In genomic region chr11:69953267-69953915, GRCm38 (mm10) we compare ENCODE assay signal across 23 mouse cellular contexts. TPM values are rescaled to one million over a fixed set of nuclear protein-coding genes. Genes with fewer than 3 reads are reported as not detected.
A peak's percentile ranks its signal among the peaks of the same experiment; 100 is the strongest.
DNase-seq lines count a peak whose midpoint lies in the region; ATAC-seq lines count a peak whose summit lies in the region.
"Had no signal": no experiment of that assay in that cellular context is flagged by ENCODE, and none has a peak within 500 bp of the region (broad histone marks: within the 10 kb centered on the region; RNA-seq: fewer than 3 reads in every experiment).

No protein-coding gene starts in this region.

- H3K9me3 ChIP-seq in heart, embryonic 14.5 days (ENCODE audit: control insufficient read depth, low read length) = no peaks in the 10 kb centered on the region
- no peaks in the 10 kb centered on the region for H3K9me3 ChIP-seq in lung, embryonic 16.5 days (ENCODE audit: control insufficient read depth, low read length)
- no peaks in the 10 kb centered on the region for H3K9me3 ChIP-seq in intestine, embryonic 15.5 days
- H3K9me3 ChIP-seq: embryonic facial prominence, embryonic 15.5 days; forebrain, embryonic 10.5 days; heart, embryonic 12.5 days; hindbrain, embryonic 13.5 days had no signal

- H3K4me2 ChIP-seq in heart, embryonic 14.5 days (ENCODE audit: low read length) = 0 out of 2 replicates have a peak overlapping the region, but pooled peaks have one; percentile 6
- H3K4me2 ChIP-seq in lung, embryonic 16.5 days (ENCODE audit: low read depth, low read length) = no peak overlapping the region
- H3K4me2 ChIP-seq in intestine, embryonic 15.5 days (replicated peaks) = peak overlapping the region; percentile 28; the same call in 1 of the 2 replicates
- H3K4me2 ChIP-seq: embryonic facial prominence, embryonic 15.5 days; heart, embryonic 12.5 days; hindbrain, embryonic 13.5 days had no signal

- H3K4me1 ChIP-seq in heart, embryonic 14.5 days (ENCODE audit: control insufficient read depth in 2 of 2, insufficient read depth in 2 of 2, low read length in 2 of 2) = peaks cover 4 to 11% of the 10 kb centered on the region in 2 experiments
- peaks cover 6% of the 10 kb centered on the region for H3K4me1 ChIP-seq in lung, embryonic 16.5 days (replicated peaks; ENCODE audit: control insufficient read depth, insufficient read depth, low read length)
- peaks cover 5% of the 10 kb centered on the region; the same call in 1 of the 2 replicates for H3K4me1 ChIP-seq in intestine, embryonic 15.5 days (replicated peaks)

- intact Hi-C loops in left cerebral cortex, postnatal 25 days (cut with DNase I) = no loop called here

- no peak overlapping the region for H3K27ac ChIP-seq in heart, embryonic 14.5 days (replicated peaks in 1 of 2; ENCODE audit: control insufficient read depth in 1 of 2, insufficient read depth in 1 of 2, low read depth in 2 of 2, low read length in 2 of 2)
- no peak overlapping the region for H3K27ac ChIP-seq in lung, embryonic 16.5 days (ENCODE audit: low read length)
- H3K27ac ChIP-seq in intestine, embryonic 15.5 days = peak overlapping the region; percentile 40; the same call in 1 of the 2 replicates
- H3K27ac ChIP-seq: embryonic facial prominence, embryonic 15.5 days; forebrain, embryonic 10.5 days; hindbrain, embryonic 13.5 days had no signal

- no peak for ATAC-seq in heart, embryonic 14.5 days (ENCODE audit: insufficient number of reproducible peaks, insufficient read depth, low FRiP score, low read depth)
- no peak for ATAC-seq in lung, embryonic 16.5 days (ENCODE audit: low read depth)
- peak; percentile 58 for ATAC-seq in intestine, embryonic 15.5 days
- ATAC-seq: forebrain, embryonic 14.5 days had no signal

- no peaks in the 10 kb centered on the region; the same call in 1 of the 2 replicates for H3K27me3 ChIP-seq in heart, embryonic 14.5 days (ENCODE audit: control insufficient read depth, insufficient read depth, low read length)
- no peaks in the 10 kb centered on the region for H3K27me3 ChIP-seq in lung, embryonic 16.5 days (ENCODE audit: control insufficient read depth, insufficient read depth, low read depth, low read length)
- H3K27me3 ChIP-seq in intestine, embryonic 15.5 days (replicated peaks) = no peaks in the 10 kb centered on the region
- H3K27me3 ChIP-seq: embryonic facial prominence, embryonic 15.5 days had no signal

- H3K9ac ChIP-seq in heart, embryonic 14.5 days (ENCODE audit: low read length) = no peak overlapping the region
- 0 out of 2 replicates have a peak overlapping the region, but pooled peaks have one; percentile 8 for H3K9ac ChIP-seq in lung, embryonic 16.5 days (ENCODE audit: low read length)
- no peak overlapping the region for H3K9ac ChIP-seq in intestine, embryonic 15.5 days
- H3K9ac ChIP-seq: embryonic facial prominence, embryonic 15.5 days; heart, embryonic 12.5 days; hindbrain, embryonic 13.5 days had no signal

- no peak overlapping the region for H3K4me3 ChIP-seq in heart, embryonic 14.5 days (ENCODE audit: control insufficient read depth in 1 of 2, insufficient read depth in 1 of 2, low read depth in 1 of 2, low read length in 2 of 2)
- H3K4me3 ChIP-seq in lung, embryonic 16.5 days (ENCODE audit: low read length) = no peak overlapping the region
- no peak overlapping the region for H3K4me3 ChIP-seq in intestine, embryonic 15.5 days (replicated peaks)
- H3K4me3 ChIP-seq: embryonic facial prominence, embryonic 15.5 days; erythroblast, embryonic 14.5 days; forebrain, embryonic 10.5 days; heart, embryonic 12.5 days; hindbrain, embryonic 13.5 days had no signal

- no peaks in the 10 kb centered on the region for H3K36me3 ChIP-seq in heart, embryonic 14.5 days (ENCODE audit: control insufficient read depth, insufficient read depth, low read length)
- no peaks in the 10 kb centered on the region for H3K36me3 ChIP-seq in lung, embryonic 16.5 days (ENCODE audit: control insufficient read depth, insufficient read depth, low read length)
- H3K36me3 ChIP-seq in intestine, embryonic 15.5 days = no peaks in the 10 kb centered on the region
- H3K36me3 ChIP-seq: embryonic facial prominence, embryonic 15.5 days; forebrain, embryonic 10.5 days; heart, embryonic 12.5 days; hindbrain, embryonic 13.5 days had no signal

- 23% methylated on average over 11 of the region's 11 CpGs for WGBS in heart, embryonic 14.5 days
- WGBS in lung, embryonic 16.5 days = 31% methylated on average over 11 of the region's 11 CpGs
- 35% methylated on average over 11 of the region's 11 CpGs for WGBS in intestine, embryonic 15.5 days

- DNase-seq in heart, adult 18-20 months = no peak
- DNase-seq in lung, postnatal 36 days = no peak
- peak; percentile 64 for DNase-seq in yolk sac, embryonic 10.5 days (ENCODE audit: low spot score)
- no peak for DNase-seq in gastrocnemius, adult 18-20 months (ENCODE audit: low spot score)
- no peak for DNase-seq in left cerebral cortex, postnatal 25 days (ENCODE audit: low spot score in 2 of 2)
- DNase-seq: adrenal gland, adult 8-10 months; adrenal gland, postnatal 36 days; cerebellum, adult 2 months; cerebellum, postnatal 10 days; gastrocnemius, postnatal 36 days; heart, adult 11 months; heart, postnatal 14 days had no signal

RNA-seq across cellular contexts. Expression of gene Slc2a4, which starts 5.4 kb away (rescaled TPM):
- polyA plus RNA-seq in heart, embryonic 14.5 days (2014; fragmentation: Nextera tagmentation; extraction: Ambion mirVana) = 27.6 and 28.5 TPM in 2 replicates
- total RNA-seq in heart, adult 18-20 months (2021) = 100 to 1,000 TPM; 402 to 439 TPM
- polyA plus RNA-seq in lung, embryonic 16.5 days (2015; fragmentation: Nextera tagmentation; extraction: Ambion mirVana) = 17.1 and 17.2 TPM in 2 replicates
- 20.4 and 21.8 TPM in 2 replicates for polyA plus RNA-seq in intestine, embryonic 15.5 days (2015; fragmentation: Nextera tagmentation; extraction: Ambion mirVana)
- 100 to 1,000 TPM; 424 to 439 TPM for total RNA-seq in gastrocnemius, adult 18-20 months (2021)
- total RNA-seq in left cerebral cortex, postnatal 25 days (2021) = 1 to 10 TPM; 2.3 to 3.5 TPM
- total RNA-seq: hematopoietic stem cell, adult 5-6 weeks had no signal

RNA-seq across cellular contexts. Expression of gene Cldn7, which starts 11.2 kb away (rescaled TPM):
- polyA plus RNA-seq in heart, embryonic 14.5 days (2014; fragmentation: Nextera tagmentation; extraction: Ambion mirVana) = 1.2 and 2.4 TPM in 2 replicates
- 1 to 10 TPM in 1 of 2 experiments, not detected in 1; 1.3 TPM for total RNA-seq in heart, adult 18-20 months (2021)
- 172 and 202 TPM in 2 replicates for polyA plus RNA-seq in lung, embryonic 16.5 days (2015; fragmentation: Nextera tagmentation; extraction: Ambion mirVana)
- polyA plus RNA-seq in intestine, embryonic 15.5 days (2015; fragmentation: Nextera tagmentation; extraction: Ambion mirVana) = 977 and 1,030 TPM in 2 replicates
- total RNA-seq in gastrocnemius, adult 18-20 months (2021) = not detected
- not detected for total RNA-seq in left cerebral cortex, postnatal 25 days (2021)
- total RNA-seq: gastrocnemius, adult 8-10 months; gastrocnemius, postnatal 36 days had no signal
- polyA plus RNA-seq: erythroblast, embryonic 14.5 days; forebrain, embryonic 14.5 days had no signal

RNA-seq across cellular contexts. Expression of gene Ybx2, which starts 17.8 kb away (rescaled TPM):
- 6.6 and 7.3 TPM in 2 replicates for polyA plus RNA-seq in heart, embryonic 14.5 days (2014; fragmentation: Nextera tagmentation; extraction: Ambion mirVana)
- 10 to 100 TPM; 14.6 to 23.1 TPM for total RNA-seq in heart, adult 18-20 months (2021)
- polyA plus RNA-seq in lung, embryonic 16.5 days (2015; fragmentation: Nextera tagmentation; extraction: Ambion mirVana) = 2.7 and 4.9 TPM in 2 replicates
- polyA plus RNA-seq in intestine, embryonic 15.5 days (2015; fragmentation: Nextera tagmentation; extraction: Ambion mirVana) = 2.5 and 3.1 TPM in 2 replicates
- total RNA-seq in gastrocnemius, adult 18-20 months (2021) = 10 to 100 TPM in 1 of 2 experiments, 1 to 10 TPM in 1; 9.3 to 11.4 TPM
- total RNA-seq in left cerebral cortex, postnatal 25 days (2021) = 10 to 100 TPM in 1 of 2 experiments, 1 to 10 TPM in 1; 6.1 to 10.7 TPM

RNA-seq across cellular contexts. Expression of gene Ctdnep1, which starts 27.6 kb away (rescaled TPM):
- 22.3 and 26.0 TPM in 2 replicates for polyA plus RNA-seq in heart, embryonic 14.5 days (2014; fragmentation: Nextera tagmentation; extraction: Ambion mirVana)
- 100 to 1,000 TPM; 130 to 144 TPM for total RNA-seq in heart, adult 18-20 months (2021)
- polyA plus RNA-seq in lung, embryonic 16.5 days (2015; fragmentation: Nextera tagmentation; extraction: Ambion mirVana) = 20.6 and 23.0 TPM in 2 replicates
- polyA plus RNA-seq in intestine, embryonic 15.5 days (2015; fragmentation: Nextera tagmentation; extraction: Ambion mirVana) = 23.2 and 26.3 TPM in 2 replicates
- 100 to 1,000 TPM; 222 to 237 TPM for total RNA-seq in gastrocnemius, adult 18-20 months (2021)
- 100 to 1,000 TPM; 117 to 129 TPM for total RNA-seq in left cerebral cortex, postnatal 25 days (2021)

RNA-seq across cellular contexts. Expression of gene Elp5, which starts 28.9 kb away (rescaled TPM):
- 107 and 114 TPM in 2 replicates for polyA plus RNA-seq in heart, embryonic 14.5 days (2014; fragmentation: Nextera tagmentation; extraction: Ambion mirVana)
- 10 to 100 TPM; 46.2 to 53.1 TPM for total RNA-seq in heart, adult 18-20 months (2021)
- 98.4 and 99.2 TPM in 2 replicates for polyA plus RNA-seq in lung, embryonic 16.5 days (2015; fragmentation: Nextera tagmentation; extraction: Ambion mirVana)
- polyA plus RNA-seq in intestine, embryonic 15.5 days (2015; fragmentation: Nextera tagmentation; extraction: Ambion mirVana) = 102 and 105 TPM in 2 replicates
- 10 to 100 TPM; 35.1 to 35.3 TPM for total RNA-seq in gastrocnemius, adult 18-20 months (2021)
- 100 to 1,000 TPM; 106 to 109 TPM for total RNA-seq in left cerebral cortex, postnatal 25 days (2021)

Comparison
In these comparisons a context has a peak if more than half of its experiments do, and no peak if none do; other contexts are left out.
1. RNA of gene Slc2a4, which starts 5.4 kb away (total RNA-seq): 424 to 439 TPM in gastrocnemius, adult 18-20 months and 402 to 439 TPM in heart, adult 18-20 months; 2.3 to 3.5 TPM in left cerebral cortex, postnatal 25 days; every median in the first group is over 10 times any median in the second.